ENCODE assay signal across 29 mouse cellular contexts in the genomic region with DNA sequence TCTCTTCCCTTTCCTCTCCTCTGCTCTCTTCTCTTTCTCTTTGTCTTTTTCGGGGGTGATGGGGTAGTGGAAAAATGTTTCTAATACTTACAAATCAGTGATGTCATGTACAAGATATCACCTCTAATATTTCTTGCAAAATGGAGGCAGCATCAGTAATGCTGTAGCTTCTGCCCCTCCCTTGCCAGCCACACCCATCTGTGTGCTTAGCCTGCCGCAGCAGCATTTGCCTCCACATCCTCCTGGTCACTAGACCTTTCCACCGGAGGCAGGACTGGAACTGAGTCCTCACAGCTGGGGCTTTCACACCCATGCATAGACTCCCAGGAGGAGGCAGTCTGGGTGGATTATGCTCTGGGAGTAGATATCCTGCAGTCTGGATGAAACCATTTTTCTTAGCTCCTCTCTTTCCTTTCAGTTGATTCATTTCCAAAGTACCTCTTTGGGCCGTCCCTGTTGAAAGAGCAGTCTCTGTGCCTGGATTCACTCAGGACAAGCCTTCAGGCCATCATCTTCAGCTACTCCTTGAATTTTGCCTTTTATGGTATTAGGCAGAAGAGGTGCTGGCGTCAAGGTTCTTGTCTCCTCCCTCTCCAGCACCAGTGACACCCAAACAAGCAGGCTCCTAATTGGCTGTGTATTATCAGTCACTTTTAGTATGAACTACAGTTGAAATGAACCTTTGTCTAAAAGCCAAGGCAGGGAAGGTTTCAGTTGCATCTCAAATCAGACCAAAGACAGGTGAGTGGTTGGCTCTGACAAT.
DNase-seq lines count a peak whose midpoint lies in the region; ATAC-seq and TF ChIP-seq lines count a peak whose summit lies in the region.
"Had no signal": no experiment of that assay in that cellular context is flagged by ENCODE, and none has a peak within 500 bp of the region (broad histone marks: within the 10 kb centered on the region; RNA-seq: fewer than 3 reads in every experiment).

No protein-coding gene starts in this region.

- H3K36me3 ChIP-seq in CH12.LX (replicated peaks in 1 of 2; ENCODE audit: control insufficient read depth in 1 of 2, insufficient read depth in 1 of 2, low read length in 1 of 2), result no peaks in the 10 kb centered on the region
- no peaks in the 10 kb centered on the region for H3K36me3 ChIP-seq in intestine, embryonic 16.5 days (ENCODE audit: control insufficient read depth, insufficient read depth, low read length)
- no peaks in the 10 kb centered on the region for H3K36me3 ChIP-seq in liver, embryonic 15.5 days (replicated peaks)
- H3K36me3 ChIP-seq: hindbrain, embryonic 12.5 days; neural tube, embryonic 12.5 days had no signal

- in situ Hi-C loops in CH12.LX (cut with MboI; ENCODE audit: low pct_ligation_motif_present, low pct_unique_long_range_greater_than_20kb, low sequenced_read_pairs), result loop anchor here (10.0 kb wide), 2 partner anchors 122 to 178 kb away; no protein-coding TSS in a partner anchor

- 56% methylated on average over 5 of the region's 5 CpGs for WGBS in intestine, embryonic 16.5 days
- 41% methylated on average over 5 of the region's 5 CpGs for WGBS in liver, embryonic 15.5 days (ENCODE audit: insufficient replicate concordance)

- dilution Hi-C loops in CH12.LX (cut with MboI; ENCODE audit: extremely low pct_ligation_motif_present, extremely low pct_unique_long_range_greater_than_20kb, low sequenced_read_pairs), result no loop called here

- peak overlapping the region; percentile 28; the same call in 1 of the 2 replicates for H3K9ac ChIP-seq in CH12.LX (ENCODE audit: insufficient read depth, low read depth)
- H3K9ac ChIP-seq in intestine, embryonic 16.5 days (ENCODE audit: low read depth, low read length), result no peak overlapping the region
- H3K9ac ChIP-seq in liver, embryonic 15.5 days, result peak overlapping the region; percentile 37; the same call in 1 of the 2 replicates
- H3K9ac ChIP-seq: hindbrain, embryonic 12.5 days; lung, embryonic 14.5 days; neural tube, embryonic 12.5 days had no signal

- peak overlapping the region in 1 of 3 experiments; percentile 25 for H3K4me3 ChIP-seq in CH12.LX (replicated peaks in 1 of 3; ENCODE audit: low read depth in 2 of 3, low read length in 2 of 3, poor library complexity in 1 of 3)
- no peak overlapping the region for H3K4me3 ChIP-seq in intestine, embryonic 16.5 days (ENCODE audit: low read length)
- peak overlapping the region; percentile 32 for H3K4me3 ChIP-seq in liver, embryonic 15.5 days (replicated peaks)
- H3K4me3 ChIP-seq: hindbrain, embryonic 12.5 days; myocyte; neural tube, embryonic 12.5 days had no signal

- TF ChIP-seq POLR2A in CH12.LX (IDR thresholded peaks at IDR 0.05; ENCODE audit: low read depth, low read length), result peak; percentile 51

- H3K27me3 ChIP-seq in CH12.LX (replicated peaks), result no peaks in the 10 kb centered on the region
- H3K27me3 ChIP-seq in intestine, embryonic 16.5 days (replicated peaks; ENCODE audit: control insufficient read depth, insufficient read depth, low read length), result no peaks in the 10 kb centered on the region
- no peaks in the 10 kb centered on the region for H3K27me3 ChIP-seq in liver, embryonic 15.5 days
- H3K27me3 ChIP-seq: hindbrain, embryonic 12.5 days; neural tube, embryonic 12.5 days had no signal

- H3K79me2 ChIP-seq in CH12.LX (replicated peaks; ENCODE audit: control insufficient read depth, extremely low read depth, insufficient read depth, poor library complexity, severe bottlenecking), result no peaks in the 10 kb centered on the region

- ATAC-seq in intestine, embryonic 16.5 days, result peak; percentile 53
- peak; percentile 78 for ATAC-seq in liver, embryonic 15.5 days (ENCODE audit: insufficient read depth)
- ATAC-seq: activated CD4-positive, CD25-positive, alpha-beta regulatory T cell, adult 4 months; forebrain, embryonic 16.5 days had no signal

- TF ChIP-seq CTCF in CH12.LX (conservative IDR thresholded peaks at IDR 0.05 in 1 of 2, IDR thresholded peaks at IDR 0.05 in 1 of 2; ENCODE audit: low read depth in 2 of 2, low read length in 2 of 2), result no peak

- TF ChIP-seq EP300 in CH12.LX (IDR thresholded peaks at IDR 0.05; ENCODE audit: low read length), result no peak

- H3K27ac ChIP-seq in CH12.LX (ENCODE audit: insufficient read depth, low read depth), result peak overlapping the region; percentile 78
- no peak overlapping the region for H3K27ac ChIP-seq in intestine, embryonic 16.5 days (ENCODE audit: low read length)
- H3K27ac ChIP-seq in liver, embryonic 15.5 days (replicated peaks), result peak overlapping the region; percentile 68
- H3K27ac ChIP-seq: hindbrain, embryonic 12.5 days; kidney, postnatal 0 days; neural tube, embryonic 12.5 days had no signal

- DNase-seq in CH12.LX (ENCODE audit: extremely low read depth), result peak; percentile 21
- DNase-seq in c-Kit-positive CD71-positive TER-119-positive erythroid progenitor cells, embryonic 14.5 days (ENCODE audit: low spot score), result peak; percentile 48
- no peak for DNase-seq in gastrocnemius, adult 8-10 months (ENCODE audit: low spot score in 2 of 2)
- no peak for DNase-seq in testis, postnatal 10 days (ENCODE audit: low spot score)
- DNase-seq in right cerebral cortex, adult 18-20 months, result no peak
- DNase-seq in B cell, adult 2 months, result no peak
- DNase-seq: adrenal gland, adult 2 months; adrenal gland, postnatal 36 days; cerebellum, adult 11 months; cerebellum, adult 9-10 months; cerebellum, postnatal 36 days; gastrocnemius, postnatal 10 days; heart, postnatal 36 days; kidney, adult 2 months; kidney, postnatal 4 days; left cerebral cortex, postnatal 4 days; lung, embryonic 14.5 days; lung, postnatal 14 days; right cerebral cortex, postnatal 14 days had no signal

- H3K4me2 ChIP-seq in CH12.LX (ENCODE audit: insufficient read depth, low read depth, poor library complexity, severe bottlenecking), result peak overlapping the region; percentile 52; the same call in 1 of the 2 replicates
- no peak overlapping the region for H3K4me2 ChIP-seq in intestine, embryonic 16.5 days (ENCODE audit: low read depth, low read length)
- peak overlapping the region; percentile 61 for H3K4me2 ChIP-seq in liver, embryonic 15.5 days
- H3K4me2 ChIP-seq: heart, embryonic 11.5 days; hindbrain, embryonic 12.5 days; lung, embryonic 14.5 days; midbrain, embryonic 11.5 days; neural tube, embryonic 12.5 days had no signal

- H3K9me3 ChIP-seq in CH12.LX (replicated peaks; ENCODE audit: low read length), result no peaks in the 10 kb centered on the region
- no peaks in the 10 kb centered on the region for H3K9me3 ChIP-seq in intestine, embryonic 16.5 days (ENCODE audit: control insufficient read depth, low read length)
- H3K9me3 ChIP-seq in liver, embryonic 15.5 days (replicated peaks), result no peaks in the 10 kb centered on the region
- H3K9me3 ChIP-seq: hindbrain, embryonic 12.5 days; neural tube, embryonic 12.5 days had no signal

- no peak for TF ChIP-seq RAD21 in CH12.LX (IDR thresholded peaks at IDR 0.05; ENCODE audit: low read depth, low read length)

- H3K4me1 ChIP-seq in CH12.LX (ENCODE audit: control insufficient read depth in 1 of 2, insufficient read depth in 2 of 2), result peaks cover 21 to 51% of the 10 kb centered on the region in 2 experiments
- no peaks in the 10 kb centered on the region for H3K4me1 ChIP-seq in intestine, embryonic 16.5 days (ENCODE audit: control insufficient read depth, insufficient read depth, low read length)
- H3K4me1 ChIP-seq in liver, embryonic 15.5 days (replicated peaks), result peaks cover 57% of the 10 kb centered on the region
- H3K4me1 ChIP-seq: hindbrain, embryonic 12.5 days; neural tube, embryonic 12.5 days had no signal

TF ChIP-seq in CH12.LX, 34 proteins besides CTCF, POLR2A, EP300 and RAD21:
- TF ChIP-seq JUN (IDR thresholded peaks at IDR 0.05; ENCODE audit: insufficient read depth, low read depth, low read length) (no peak), TBP (conservative IDR thresholded peaks at IDR 0.05; ENCODE audit: low read depth, low read length) (0 out of 2 replicates have a peak, but pooled peaks have one; percentile 43), BHLHE40 (IDR thresholded peaks at IDR 0.05; ENCODE audit: low read depth, low read length) (peak; percentile 38; the same call in 1 of the 2 replicates), ELF1 (IDR thresholded peaks at IDR 0.05; ENCODE audit: low read depth, low read length) (no peak), HCFC1 (IDR thresholded peaks at IDR 0.05; ENCODE audit: low read depth, low read length) (no peak), POLR2AphosphoS2 (IDR thresholded peaks at IDR 0.05; ENCODE audit: low read depth, low read length) (no peak), GABPA (IDR thresholded peaks at IDR 0.05; ENCODE audit: insufficient replicate concordance, low read depth, low read length) (no peak), IRF4 (IDR thresholded peaks at IDR 0.05; ENCODE audit: low read depth, low read length) (peak; percentile 51; the same call in 1 of the 2 replicates), MAX (IDR thresholded peaks at IDR 0.05; ENCODE audit: low read length) (no peak), JUND (conservative IDR thresholded peaks at IDR 0.05; ENCODE audit: low read depth, low read length) (no peak), CHD2 (IDR thresholded peaks at IDR 0.05; ENCODE audit: low read length) (peak; percentile 16; the same call in 1 of the 2 replicates)

Comparison
In these comparisons a context has a peak if more than half of its experiments do, and no peak if none do; other contexts are left out.
1. DNase-seq: peak in CH12.LX (single experiment) and c-Kit-positive CD71-positive TER-119-positive erythroid progenitor cells, embryonic 14.5 days (single experiment); none in gastrocnemius, adult 8-10 months (0 of 2), testis, postnatal 10 days (single experiment), right cerebral cortex, adult 18-20 months (single experiment) and B cell, adult 2 months (0 of 2).